In genomic region chr13:44305134-44305991, GRCm38 (mm10) we compare ENCODE assay signal across 9 mouse cellular contexts.
DNase-seq lines count a peak whose midpoint lies in the region; ATAC-seq and TF ChIP-seq lines count a peak whose summit lies in the region.
"Had no signal": no experiment of that assay in that cellular context is flagged by ENCODE, and none has a peak within 500 bp of the region (broad histone marks: within the 10 kb centered on the region; RNA-seq: fewer than 3 reads in every experiment).

No protein-coding gene starts in this region.

- no peak overlapping the region for H3K27ac ChIP-seq in liver, embryonic 14.5 days
- H3K27ac ChIP-seq: heart, embryonic 13.5 days; limb, embryonic 15.5 days had no signal

- TF ChIP-seq EP300 in liver, embryonic 14.5 days (IDR thresholded peaks at IDR 0.05; ENCODE audit: low read depth), result no peak

- WGBS in liver, embryonic 14.5 days (ENCODE audit: insufficient replicate concordance), result 41% methylated on average over 9 of the region's 9 CpGs

- H3K27me3 ChIP-seq in liver, embryonic 14.5 days (ENCODE audit: control insufficient read depth, insufficient read depth, low read length), result no peaks in the 10 kb centered on the region
- H3K27me3 ChIP-seq: limb, embryonic 15.5 days had no signal

- peak; percentile 30 for DNase-seq in lung, postnatal 10 days
- no peak for DNase-seq in lung, postnatal 14 days
- DNase-seq in WW6 (ENCODE audit: low read depth, low spot score), result peak; percentile 31
- no peak for DNase-seq in liver, embryonic 14.5 days (ENCODE audit: low read depth in 3 of 3, low spot score in 3 of 3)
- DNase-seq in thymus, postnatal 14 days, result peak; percentile 52
- DNase-seq in urinary bladder, postnatal 36 days (ENCODE audit: low spot score in 2 of 2), result no peak
- no peak for DNase-seq in kidney, adult 18-20 months

- H3K4me1 ChIP-seq in liver, embryonic 14.5 days (replicated peaks; ENCODE audit: control insufficient read depth in 2 of 2, insufficient read depth in 2 of 2, low read length in 1 of 2), result no peaks in the 10 kb centered on the region

- no peak overlapping the region for H3K4me2 ChIP-seq in liver, embryonic 14.5 days (ENCODE audit: low read depth)
- H3K4me2 ChIP-seq: heart, embryonic 13.5 days; limb, embryonic 15.5 days had no signal

- no peak for ATAC-seq in liver, embryonic 14.5 days (ENCODE audit: insufficient read depth)

- no peaks in the 10 kb centered on the region for H3K36me3 ChIP-seq in liver, embryonic 14.5 days (replicated peaks; ENCODE audit: control insufficient read depth, insufficient read depth, low read depth)
- H3K36me3 ChIP-seq: heart, embryonic 13.5 days; limb, embryonic 15.5 days had no signal

- no peak overlapping the region for H3K9ac ChIP-seq in liver, embryonic 14.5 days (replicated peaks)
- H3K9ac ChIP-seq: heart, embryonic 13.5 days; limb, embryonic 15.5 days had no signal

- no peaks in the 10 kb centered on the region for H3K9me3 ChIP-seq in liver, embryonic 14.5 days (ENCODE audit: control insufficient read depth, low read length)
- H3K9me3 ChIP-seq: heart, embryonic 13.5 days; limb, embryonic 15.5 days had no signal

- no peak overlapping the region for H3K4me3 ChIP-seq in liver, embryonic 14.5 days (ENCODE audit: insufficient read depth in 1 of 2, low read depth in 2 of 2, low read length in 2 of 2)
- H3K4me3 ChIP-seq: heart, embryonic 13.5 days; limb, embryonic 15.5 days had no signal

- TF ChIP-seq CTCF in liver, embryonic 14.5 days (IDR thresholded peaks at IDR 0.05; ENCODE audit: low read depth), result peak; percentile 48

Comparison
In these comparisons a context has a peak if more than half of its experiments do, and no peak if none do; other contexts are left out.
1. DNase-seq: peak in lung, postnatal 10 days (single experiment), WW6 (single experiment) and thymus, postnatal 14 days (single experiment); none in lung, postnatal 14 days (single experiment), liver, embryonic 14.5 days (0 of 3), urinary bladder, postnatal 36 days (0 of 2) and kidney, adult 18-20 months (single experiment).